Mouse (Mus musculus) layer of hippocampus, postnatal 10 days (tissue): ENCODE data around the gene Heatr6. TPM values are rescaled to one million over a fixed set of nuclear protein-coding genes. Genes with fewer than 3 reads are reported as not detected.

Source experiments
- DNase-seq, 2 experiments: peaks; one replicate each; pipeline ENCODE4 v3.0.0; 2021; ENCODE audit warnings: low spot score in 2 of 2
- total RNA-seq, 2 experiments: library from RNA; stranded (reverse); gene quantifications; 2 replicates each; pipeline ENCODE4 v1.2.3; 2021

Gene Heatr6
- total RNA-seq, 2 experiments from 2014 or later: 19.6 to 20.8 TPM

DNA sequence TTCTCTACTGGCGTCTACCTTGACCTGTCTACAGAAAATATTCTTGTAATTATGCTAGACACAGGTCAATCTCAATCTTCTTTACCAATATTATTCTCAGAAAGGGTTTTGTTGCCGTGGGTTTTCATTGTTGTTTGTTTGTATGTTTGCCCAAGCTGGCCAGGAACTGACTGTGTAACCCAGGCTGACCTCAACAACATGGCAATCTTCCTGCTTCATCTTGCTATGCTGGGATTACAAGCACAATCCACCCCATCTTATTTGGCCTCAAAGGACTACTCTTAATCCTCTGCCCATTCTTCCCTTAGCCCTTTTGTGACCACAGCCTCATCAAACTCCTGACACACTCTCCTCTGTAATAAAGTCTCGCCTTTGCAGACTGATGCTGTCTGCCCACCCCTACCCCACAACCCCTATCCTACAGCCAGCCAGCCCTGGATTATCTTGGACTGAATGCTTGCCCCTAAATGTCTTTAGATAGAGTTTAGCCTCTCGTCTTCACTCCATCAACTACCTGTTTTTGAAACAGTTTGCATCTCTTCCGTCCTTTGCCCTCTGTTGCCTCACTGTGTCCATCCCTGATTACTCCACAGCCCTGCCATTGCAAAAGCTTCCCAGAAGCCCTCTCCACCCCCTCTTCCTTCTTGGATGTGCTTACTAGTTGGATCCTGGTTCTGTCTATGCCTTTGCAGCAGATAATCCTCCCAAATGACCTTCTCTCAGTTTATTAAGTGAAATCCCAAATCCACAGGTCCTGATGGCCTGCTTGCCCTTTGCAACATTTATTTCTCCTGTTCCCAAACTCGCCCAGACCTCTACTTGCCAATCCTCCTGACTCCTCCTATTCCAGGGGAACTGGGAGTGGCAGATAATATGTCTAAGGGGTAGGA, 5.9 kb upstream of the Heatr6 start:
- no peak for DNase-seq

DNA sequence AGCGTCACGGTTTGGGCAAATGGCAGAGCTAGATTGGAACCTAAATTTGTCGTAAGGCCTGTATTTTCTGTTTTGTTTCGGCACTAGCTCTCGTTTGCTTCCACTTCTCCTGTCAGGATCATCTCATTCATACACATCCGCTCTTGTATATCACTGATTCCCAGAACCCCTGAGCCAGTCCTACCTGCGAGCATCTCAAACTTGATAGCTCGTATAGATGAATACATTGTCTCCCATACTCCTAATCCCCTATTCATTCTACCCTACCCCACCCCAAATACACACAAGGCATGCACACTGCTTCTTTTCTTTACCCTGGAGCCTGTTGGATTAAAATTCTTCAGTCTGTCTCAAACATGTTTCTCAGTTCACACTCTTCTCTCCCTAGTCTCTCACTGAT, 731 bp downstream of the Heatr6 start:
- no peak for DNase-seq

- no peak for DNase-seq
Observed at GRCm38 (mm10) chr11:83767306-83767705, 13.8 kb downstream of the Heatr6 start.

DNA sequence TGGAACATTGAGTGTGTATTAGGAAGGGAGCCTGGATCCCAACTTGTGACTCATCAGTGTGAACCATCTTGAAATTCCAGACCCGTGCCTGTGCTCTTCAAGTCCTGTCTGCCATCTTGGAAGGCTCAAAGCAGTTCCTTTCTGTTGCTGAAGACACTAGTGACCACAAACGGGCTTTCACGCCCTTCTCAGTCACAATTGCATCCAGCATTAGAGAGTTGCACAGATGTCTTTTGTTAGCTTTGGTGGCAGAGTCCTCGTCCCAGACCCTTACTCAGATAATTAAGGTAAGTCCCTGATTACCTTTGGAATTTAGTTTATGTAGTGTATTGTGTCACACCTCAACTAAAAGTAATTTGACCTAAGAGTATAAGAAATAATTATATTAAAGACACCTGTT, 15.5 kb downstream of the Heatr6 start:
- DNase-seq: no peak

- DNase-seq: no peak
Observed at GRCm38 (mm10) chr11:83771014-83771413, 17.5 kb downstream of the Heatr6 start.

GRCm38 (mm10) chr11:83772341-83772740, 18.8 kb downstream of the Heatr6 start:
- no peak for DNase-seq

GRCm38 (mm10) chr11:83773691-83774090, 20.2 kb downstream of the Heatr6 start:
- DNase-seq: no peak

- DNase-seq: no peak
Observed at GRCm38 (mm10) chr11:83774324-83774723, 20.8 kb downstream of the Heatr6 start.

- DNase-seq: no peak
Observed at GRCm38 (mm10) chr11:83776798-83777197, 23.3 kb downstream of the Heatr6 start.

GRCm38 (mm10) chr11:83783931-83784600, 30.6 kb downstream of the Heatr6 start:
- no peak for DNase-seq

GRCm38 (mm10) chr11:83784661-83785060, 31.2 kb downstream of the Heatr6 start:
- peak; percentile 37 to 43 for DNase-seq

DNA sequence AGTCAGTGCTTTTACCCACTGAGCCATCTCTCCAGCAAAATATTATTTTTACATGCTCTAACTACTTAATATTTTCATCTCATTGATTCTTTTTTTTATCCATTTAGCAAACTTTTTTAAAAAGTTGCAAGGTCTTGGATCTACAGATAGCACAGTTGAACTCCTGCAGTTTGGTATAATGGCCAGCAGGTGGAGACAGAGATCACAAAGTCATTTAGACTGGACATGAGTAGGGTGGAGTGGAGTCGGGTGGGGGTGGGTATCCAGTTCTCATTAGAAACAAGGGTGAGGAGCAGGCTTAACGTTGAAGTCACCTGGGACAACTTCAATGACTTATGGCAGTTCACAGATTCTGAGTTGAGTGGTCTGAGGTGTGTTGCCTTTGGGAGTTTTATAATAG, 31.9 kb downstream of the Heatr6 start:
- DNase-seq: peak; percentile 67 to 72

GRCm38 (mm10) chr11:83786835-83787234, 33.3 kb downstream of the Heatr6 start:
- no peak for DNase-seq

GRCm38 (mm10) chr11:83787401-83788021, 34.0 kb downstream of the Heatr6 start:
- no peak for DNase-seq

GRCm38 (mm10) chr11:83788331-83788730, 34.8 kb downstream of the Heatr6 start:
- DNase-seq: no peak

DNA sequence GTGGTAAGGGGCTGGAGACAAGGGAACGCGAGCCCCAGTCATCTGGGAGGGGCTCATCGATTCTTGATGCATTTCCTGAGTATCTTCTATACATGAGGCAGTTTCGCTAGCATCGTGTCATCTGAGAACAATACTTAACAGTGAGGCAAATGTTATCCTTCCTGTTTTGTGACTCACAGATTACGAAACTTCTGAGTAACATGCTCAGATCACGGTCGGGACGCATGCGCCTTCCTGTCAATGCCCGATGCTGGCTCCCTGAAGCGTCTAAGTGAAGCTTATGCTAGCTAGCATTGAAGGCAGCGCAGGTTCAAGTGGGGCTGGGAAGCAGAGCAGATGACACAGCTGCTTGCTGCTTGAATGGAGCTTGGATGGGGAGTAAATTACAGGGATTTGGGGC, 35.8 kb downstream of the Heatr6 start:
- DNase-seq: no peak

- DNase-seq: no peak
Observed at GRCm38 (mm10) chr11:83791133-83791532, 37.6 kb downstream of the Heatr6 start.

DNA sequence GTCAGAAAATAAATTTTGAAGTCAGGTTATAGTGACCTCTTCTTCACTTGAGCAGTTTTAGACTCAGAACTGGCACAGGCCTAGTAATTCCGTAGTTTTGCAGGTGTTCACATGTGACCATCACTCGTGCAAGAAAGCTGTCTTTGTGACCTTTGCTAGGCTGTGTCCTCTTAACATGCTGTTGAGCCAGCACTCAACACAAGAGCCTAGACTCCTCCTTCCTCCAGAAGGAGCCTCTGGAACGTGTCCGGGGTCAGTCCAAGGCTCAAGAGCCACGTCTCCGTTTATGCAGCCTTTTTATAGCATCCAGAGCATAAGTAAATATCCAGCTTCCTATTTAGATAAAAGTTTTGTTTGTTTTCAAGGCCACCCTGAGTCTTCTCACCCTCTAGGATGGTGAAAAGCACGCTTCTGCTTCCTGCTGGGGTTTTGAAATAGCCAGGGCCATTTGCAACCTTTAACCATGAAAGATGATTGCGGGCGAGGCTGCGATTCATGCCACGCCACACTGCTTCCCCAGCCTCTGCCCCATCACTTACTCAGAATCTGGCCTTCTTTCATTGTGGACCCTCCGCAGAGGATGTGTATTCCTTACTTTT, 38.9 kb downstream of the Heatr6 start:
- DNase-seq: no peak

DNA sequence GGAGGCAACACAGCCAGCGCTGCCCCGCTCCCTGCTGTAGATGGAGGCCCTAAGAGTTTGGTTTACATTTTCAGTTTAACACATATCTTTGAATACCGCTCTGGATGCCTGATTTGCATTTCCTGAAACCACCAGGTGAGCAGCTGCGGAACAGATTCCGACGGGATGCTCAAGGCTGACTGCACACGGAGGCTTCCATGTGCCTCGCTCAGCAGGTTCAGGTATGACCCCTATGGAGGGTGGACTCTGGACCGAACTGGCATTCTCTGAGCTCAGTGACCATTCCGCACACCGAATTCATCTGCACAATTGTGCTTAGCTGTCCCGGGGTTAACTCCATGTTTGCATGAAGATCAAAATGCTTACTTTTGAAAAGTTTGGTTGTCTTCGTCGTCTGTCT, 39.8 kb downstream of the Heatr6 start:
- no peak for DNase-seq

DNA sequence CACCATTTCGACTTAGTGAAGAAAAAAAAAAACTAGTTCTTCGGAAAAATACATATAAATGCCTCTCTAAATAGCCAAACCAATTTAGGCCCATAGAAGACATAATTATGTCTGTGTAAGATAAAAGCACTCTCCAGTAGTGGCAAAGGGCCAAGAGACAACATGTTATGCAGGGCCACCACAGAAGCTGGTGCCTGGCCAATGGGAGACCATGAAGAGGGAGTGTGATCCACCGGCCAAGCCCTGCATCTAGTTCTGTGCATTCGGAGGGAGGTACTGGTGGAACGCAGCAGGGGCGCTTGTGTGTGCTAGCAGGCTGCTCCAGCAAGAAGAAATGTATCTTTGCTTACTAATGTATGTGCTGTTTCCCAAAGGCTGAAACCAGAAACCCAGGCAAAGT, 42.6 kb downstream of the Heatr6 start:
- no peak for DNase-seq

- no peak for DNase-seq
Observed at GRCm38 (mm10) chr11:83796980-83797608, 43.6 kb downstream of the Heatr6 start.
